ENCODE assay signal across 8 mouse cellular contexts in the genomic region with DNA sequence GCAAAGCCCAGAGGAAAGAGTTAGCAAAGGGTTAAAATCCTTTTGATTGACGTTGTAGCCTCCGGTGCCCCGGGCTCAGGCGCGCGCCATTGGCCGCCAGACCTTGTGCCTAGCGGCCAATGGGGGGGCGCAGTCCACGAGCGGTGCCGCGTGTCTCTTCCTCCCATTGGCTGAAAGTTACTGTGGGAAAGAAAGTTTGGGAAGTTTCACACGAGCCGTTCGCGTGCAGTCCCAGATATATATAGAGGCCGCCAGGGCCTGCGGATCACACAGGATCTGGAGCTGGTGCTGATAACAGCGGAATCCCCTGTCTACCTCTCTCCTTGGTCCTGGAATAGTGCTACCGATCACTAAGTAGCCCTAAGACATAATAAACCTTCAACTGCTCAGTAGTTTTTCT. TPM values are rescaled to one million over a fixed set of nuclear protein-coding genes. Genes with fewer than 3 reads are reported as not detected.
DNase-seq lines count a peak whose midpoint lies in the region; ATAC-seq and TF ChIP-seq lines count a peak whose summit lies in the region.

No protein-coding gene starts in this region.

- no peak for TF ChIP-seq CTCF in embryonic fibroblast, embryonic 13.5 days (IDR thresholded peaks at IDR 0.05; ENCODE audit: borderline replicate concordance, insufficient read depth, low read length)
- TF ChIP-seq CTCF in testis, adult 2 months (IDR thresholded peaks at IDR 0.05; ENCODE audit: control insufficient read depth, insufficient read depth, insufficient replicate concordance, low read depth, low read length) = no peak

- no peaks in the 10 kb centered on the region for H3K27me3 ChIP-seq in heart, embryonic 11.5 days (ENCODE audit: control insufficient read depth, insufficient read depth, low read length)
- H3K27me3 ChIP-seq in liver, embryonic 13.5 days = peaks cover 97% of the 10 kb centered on the region
- H3K27me3 ChIP-seq in testis, adult 2 months (ENCODE audit: control insufficient read depth, insufficient read depth, low read length) = peaks cover 10% of the 10 kb centered on the region

- no peaks in the 10 kb centered on the region for H3K36me3 ChIP-seq in heart, embryonic 11.5 days (ENCODE audit: control insufficient read depth, insufficient read depth, low read length)
- 0 out of 2 replicates have a peak, but pooled peaks cover 3% of the 10 kb centered on the region for H3K36me3 ChIP-seq in liver, embryonic 13.5 days
- no peaks in the 10 kb centered on the region for H3K36me3 ChIP-seq in testis, adult 2 months (ENCODE audit: control insufficient read depth, insufficient read depth, low read length)

- peak overlapping the region; percentile 65 for H3K4me3 ChIP-seq in embryonic fibroblast, embryonic 13.5 days (ENCODE audit: insufficient read depth, low read length)
- peak overlapping the region; percentile 73 for H3K4me3 ChIP-seq in heart, embryonic 11.5 days (ENCODE audit: low read depth, low read length)
- H3K4me3 ChIP-seq in liver, embryonic 13.5 days (replicated peaks) = peak overlapping the region; percentile 59
- peak overlapping the region; percentile 40 for H3K4me3 ChIP-seq in testis, adult 2 months (ENCODE audit: control insufficient read depth, low read depth, low read length)

- H3K9me3 ChIP-seq in heart, embryonic 11.5 days (replicated peaks; ENCODE audit: control insufficient read depth, low read length) = no peaks in the 10 kb centered on the region
- H3K9me3 ChIP-seq in liver, embryonic 13.5 days (replicated peaks) = no peaks in the 10 kb centered on the region

- ATAC-seq in heart, embryonic 11.5 days (replicated peaks; ENCODE audit: insufficient number of reproducible peaks, low FRiP score, low TSS enrichment) = peak; percentile 60
- ATAC-seq in liver, embryonic 13.5 days (ENCODE audit: low read depth) = peak; percentile 56

- H3K27ac ChIP-seq in embryonic fibroblast, embryonic 13.5 days (ENCODE audit: insufficient read depth, low read length) = peak overlapping the region; percentile 82; the same call in 1 of the 2 replicates
- H3K27ac ChIP-seq in heart, embryonic 11.5 days (ENCODE audit: low read depth, low read length) = peak overlapping the region; percentile 100; the same call in 1 of the 2 replicates
- H3K27ac ChIP-seq in liver, embryonic 13.5 days = no peak overlapping the region
- H3K27ac ChIP-seq in testis, adult 2 months (ENCODE audit: control insufficient read depth, insufficient read depth, low read depth, low read length) = no peak overlapping the region

- peak; percentile 99 for DNase-seq in 3T3-L1 (ENCODE audit: low read depth, low spot score)
- DNase-seq in adrenal gland, postnatal 14 days = peak; percentile 94
- peak; percentile 97 for DNase-seq in kidney, postnatal 10 days
- peak; percentile 64 for DNase-seq in liver, embryonic 13.5 days
- DNase-seq in neural tube, embryonic 10.5 days (ENCODE audit: extremely low spot score, low spot score) = peak; percentile 93

- peak; percentile 97 for TF ChIP-seq POLR2A in embryonic fibroblast, embryonic 13.5 days (IDR thresholded peaks at IDR 0.05; ENCODE audit: low read depth, low read length)
- TF ChIP-seq POLR2A in testis, adult 2 months (IDR thresholded peaks at IDR 0.05; ENCODE audit: control insufficient read depth, low read depth, low read length) = peak; percentile 88

- WGBS in heart, embryonic 11.5 days (ENCODE audit: insufficient replicate concordance) = under 1% methylated on average over 21 of the region's 21 CpGs
- under 1% methylated on average over 21 of the region's 21 CpGs for WGBS in liver, embryonic 13.5 days (ENCODE audit: insufficient replicate concordance)

- peaks cover 6% of the 10 kb centered on the region for H3K4me1 ChIP-seq in embryonic fibroblast, embryonic 13.5 days (ENCODE audit: control insufficient read depth, insufficient read depth, low read length)
- H3K4me1 ChIP-seq in heart, embryonic 11.5 days (ENCODE audit: control insufficient read depth, insufficient read depth, low read length) = peaks cover 50% of the 10 kb centered on the region
- peaks cover 67% of the 10 kb centered on the region for H3K4me1 ChIP-seq in liver, embryonic 13.5 days (replicated peaks)
- peaks cover 60% of the 10 kb centered on the region for H3K4me1 ChIP-seq in testis, adult 2 months (ENCODE audit: control insufficient read depth, insufficient read depth, low read length)

- peak overlapping the region; percentile 92 for H3K4me2 ChIP-seq in heart, embryonic 11.5 days
- peak overlapping the region; percentile 65 for H3K4me2 ChIP-seq in liver, embryonic 13.5 days

- H3K9ac ChIP-seq in heart, embryonic 11.5 days (ENCODE audit: low read depth, low read length) = peak overlapping the region; percentile 71; the same call in 1 of the 2 replicates
- H3K9ac ChIP-seq in liver, embryonic 13.5 days = no peak overlapping the region

RNA-seq across cellular contexts. Expression of gene Hes1, which starts 0.9 kb away (rescaled TPM):
- total RNA-seq in adrenal gland, postnatal 14 days (2021) = 21.0 and 26.6 TPM in 2 replicates
- polyA plus RNA-seq in embryonic fibroblast, embryonic 13.5 days (2011; ENCODE audit: insufficient read length, low read depth, missing spikeins) = 88.5 and 106 TPM in 2 replicates
- polyA plus RNA-seq in heart, embryonic 11.5 days (2014; fragmentation: Nextera tagmentation; extraction: Ambion mirVana) = 29.1 and 30.3 TPM in 2 replicates
- polyA plus RNA-seq in liver, embryonic 13.5 days (2015; fragmentation: Nextera tagmentation; extraction: Ambion mirVana) = 5.9 and 6.9 TPM in 2 replicates
- 9.7 and 12.4 TPM in 2 replicates for polyA plus RNA-seq in testis, adult 2 months (2012; rRNA removed)

Comparison
In these comparisons a context has a peak if more than half of its experiments do, and no peak if none do; other contexts are left out.
1. H3K27ac ChIP-seq: peak in embryonic fibroblast, embryonic 13.5 days (single experiment) and heart, embryonic 11.5 days (single experiment); none in liver, embryonic 13.5 days (single experiment) and testis, adult 2 months (single experiment).
2. Peak in every context shown above with its lines, with median percentiles within 50 percentile points of each other: DNase-seq and H3K4me3 ChIP-seq.